Mouse (Mus musculus) layer of hippocampus, adult 18-20 months (tissue): Measurements from ENCODE around the gene Zmym1. TPM values are rescaled to one million over a fixed set of nuclear protein-coding genes. Genes with fewer than 3 reads are reported as not detected.
"Not testable (repeated sequence)": the region's sequence is repeated elsewhere in the genome, so short reads cannot be mapped to it uniquely, and the experiment has no call there.

Experiments
- DNase-seq, 2 experiments: peaks; one replicate each; pipeline ENCODE4 v3.0.0; 2022; ENCODE audit warnings: low spot score in 2 of 2
- long read RNA-seq: library from polyadenylated mRNA; stranded (forward); transcript quantifications from one replicate; pipeline ENCODE4 v2.0.0, GENCODE M21; 2021
- total RNA-seq, 2 experiments: library from RNA; stranded (reverse); gene quantifications; 2 replicates each; pipeline ENCODE4 v1.2.3; 2021

Zmym1 gene
- 10 to 100 TPM; 14.4 to 16.0 TPM for total RNA-seq
- long read RNA-seq, partial matches to known transcripts: 0 of 9 reads
- long read RNA-seq, other reads (novel, unspliced or antisense): 8 of 9 reads

DNA sequence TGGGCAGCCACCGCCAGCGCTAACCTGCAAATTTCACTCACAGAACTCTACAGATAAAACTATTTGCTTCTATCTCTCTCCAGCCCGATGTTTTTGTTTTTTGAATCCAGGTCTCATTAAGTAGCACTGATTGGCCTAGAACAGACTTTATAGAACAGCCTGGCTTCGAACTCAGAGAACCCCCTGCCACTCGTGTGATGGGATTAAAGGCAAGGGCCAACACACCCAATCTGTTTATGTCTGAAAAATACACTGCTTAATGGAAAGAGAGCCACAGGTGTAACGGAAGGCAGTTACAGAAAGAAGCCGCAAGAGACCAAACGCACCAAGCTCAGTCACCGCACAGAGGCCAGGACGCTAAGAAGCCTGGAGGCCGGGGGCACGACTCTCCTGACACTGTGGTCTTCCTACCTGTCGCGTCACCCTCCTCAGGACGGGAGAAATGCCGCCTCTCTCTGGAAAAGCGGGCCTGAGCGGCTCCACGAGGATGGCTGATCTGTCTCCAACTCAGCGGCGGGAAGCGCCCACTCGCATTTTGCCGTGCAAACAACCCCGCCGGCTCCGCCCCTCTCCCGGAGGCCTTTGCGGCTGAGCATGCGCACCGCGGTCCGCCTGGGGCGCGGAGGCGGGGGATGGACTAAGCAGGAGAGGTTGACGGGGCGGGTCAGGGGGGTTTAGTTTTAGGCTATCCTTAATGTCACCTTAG lies at the start of gene Zmym1:
Gene Zmym1 (minus strand): TSS at position 568 of the 706 bp plus-strand sequence.
- DNase-seq: peak; percentile 87 to 90

DNA sequence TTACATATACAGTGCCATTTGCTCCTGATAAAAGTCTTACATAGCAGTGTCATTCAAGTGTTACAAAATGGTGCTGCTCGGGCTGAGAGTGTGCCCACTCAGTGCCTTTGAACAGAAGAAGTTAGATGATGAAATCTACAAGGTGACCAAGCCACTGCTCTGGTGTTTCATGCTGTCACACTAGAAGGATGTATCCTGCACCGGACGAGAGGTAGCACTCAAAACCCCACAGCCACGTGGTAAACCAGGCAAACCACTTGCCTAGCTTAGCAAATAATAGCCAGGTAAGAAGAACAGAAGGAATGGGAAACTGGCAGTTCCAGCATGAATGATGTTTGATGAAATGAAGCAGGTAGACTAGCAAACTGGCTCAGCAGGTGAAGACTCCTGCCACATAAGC lies 49.6 kb upstream of the Zmym1 start:
- DNase-seq: no peak

DNA sequence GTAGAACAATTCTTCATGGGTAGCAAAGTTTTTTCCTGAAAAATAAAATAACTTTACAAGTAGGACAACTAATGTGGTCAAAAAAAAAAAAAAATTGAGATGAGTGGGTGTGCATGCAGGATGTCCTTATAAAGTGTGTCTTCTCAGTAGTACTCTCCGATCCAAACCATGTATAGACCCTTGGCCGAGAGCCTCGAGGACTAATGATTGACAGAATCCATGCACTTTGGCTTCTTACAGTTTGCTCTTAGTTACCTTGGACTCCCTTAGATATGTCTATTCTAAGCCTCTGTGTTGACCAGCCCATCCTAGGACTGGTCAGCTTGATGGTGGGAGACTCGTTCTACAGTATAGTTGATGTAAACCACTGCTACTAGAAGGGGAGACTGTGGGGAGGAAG lies 46.6 kb upstream of the Zmym1 start:
- DNase-seq: no peak

DNA sequence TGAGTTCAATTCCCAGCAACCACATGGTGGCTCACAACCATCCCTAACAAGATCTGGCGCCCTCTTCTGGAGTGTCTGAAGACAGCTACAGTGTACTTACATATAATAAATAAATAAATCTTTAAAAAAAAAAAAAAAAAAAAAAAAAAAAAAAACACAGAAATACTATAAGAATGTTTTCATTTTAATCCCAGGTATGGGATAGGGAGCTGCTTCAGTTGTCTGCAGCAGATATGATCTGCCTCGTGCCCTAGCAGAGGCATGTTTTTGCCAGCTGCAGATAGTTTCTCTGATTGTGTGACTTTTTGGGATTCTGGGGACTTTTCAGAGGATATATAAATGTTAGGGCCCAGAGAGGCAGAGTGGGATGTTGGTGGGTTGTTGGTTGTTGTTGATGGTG lies 38.6 kb upstream of the Zmym1 start:
- not testable (repeated sequence) for DNase-seq

DNA sequence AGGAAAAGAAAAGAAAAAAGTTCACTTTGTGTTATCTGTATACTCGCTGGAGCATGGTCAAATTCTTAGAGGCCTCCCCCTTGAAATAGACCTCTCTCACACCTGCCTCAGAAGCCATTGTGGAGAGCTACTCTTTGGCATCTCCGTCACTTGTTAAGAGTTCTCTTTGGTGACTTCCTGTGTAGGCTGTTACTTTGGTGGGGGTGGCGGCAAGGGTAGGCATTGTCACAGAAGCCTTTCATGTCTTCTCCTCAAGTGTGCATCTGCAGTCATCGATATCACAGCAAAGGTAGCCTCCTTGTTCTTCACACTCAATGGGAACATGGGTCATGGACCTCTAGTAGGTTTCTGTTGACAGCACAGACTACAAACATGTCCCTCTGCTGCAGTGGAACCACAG lies 34.1 kb upstream of the Zmym1 start:
- no peak for DNase-seq

DNA sequence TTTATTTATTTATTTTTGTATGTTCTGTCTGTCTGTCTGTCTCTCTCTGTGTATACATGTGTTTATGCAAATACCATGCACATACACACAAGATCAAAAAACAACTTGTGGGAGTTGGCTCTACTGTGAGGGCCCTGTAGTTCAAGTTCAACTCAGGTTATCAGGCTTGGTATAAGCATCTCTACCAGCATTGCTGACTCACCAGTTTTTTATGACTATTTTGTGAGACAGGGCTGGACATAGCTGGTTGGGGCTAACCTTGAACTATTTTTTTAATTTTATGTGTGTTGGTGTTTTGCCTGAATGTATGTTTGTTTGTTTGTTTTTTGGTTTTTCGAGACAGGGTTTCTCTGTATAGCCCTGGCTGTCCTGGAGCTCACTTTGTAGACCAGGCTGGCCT lies 30.2 kb upstream of the Zmym1 start:
- no peak for DNase-seq

DNA sequence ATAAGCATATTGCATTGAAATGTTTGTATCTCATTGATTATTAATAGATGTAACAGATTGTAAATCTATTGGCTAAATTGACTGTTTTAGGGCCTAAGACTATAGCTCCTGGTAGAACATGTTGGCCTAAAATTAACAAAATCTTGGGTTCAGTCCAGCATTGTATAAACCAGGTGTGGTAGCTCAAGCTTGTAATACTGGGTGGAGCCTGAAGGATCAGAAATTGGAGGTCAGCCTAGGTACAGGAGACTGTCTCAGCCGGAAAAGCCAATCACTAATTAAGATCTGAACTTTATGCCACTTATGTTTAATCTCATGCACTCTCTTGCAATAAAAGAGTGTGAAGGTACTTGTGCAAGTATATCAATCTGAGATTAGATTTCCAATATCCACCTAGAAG lies 24.8 kb upstream of the Zmym1 start:
- DNase-seq: no peak

DNA sequence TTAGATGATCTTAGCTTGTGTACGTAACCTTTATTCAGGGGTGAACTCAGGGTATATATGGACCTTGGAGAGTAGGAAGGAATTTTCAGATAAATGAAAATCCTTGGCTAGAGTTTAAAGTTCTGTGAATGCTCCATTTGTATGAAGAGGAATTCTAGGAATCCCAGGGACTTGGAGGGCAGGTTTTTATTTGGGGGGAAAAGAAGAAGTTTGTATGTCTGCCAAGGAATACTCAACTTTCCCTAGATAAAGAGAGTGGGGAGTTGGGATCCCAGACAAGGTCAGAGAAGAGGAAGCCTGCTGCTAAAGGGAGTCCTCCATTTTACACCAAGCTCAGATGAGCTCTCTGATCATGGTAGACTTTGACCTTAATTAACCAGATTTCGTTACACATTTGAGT lies 22.2 kb upstream of the Zmym1 start:
- DNase-seq: no peak

DNA sequence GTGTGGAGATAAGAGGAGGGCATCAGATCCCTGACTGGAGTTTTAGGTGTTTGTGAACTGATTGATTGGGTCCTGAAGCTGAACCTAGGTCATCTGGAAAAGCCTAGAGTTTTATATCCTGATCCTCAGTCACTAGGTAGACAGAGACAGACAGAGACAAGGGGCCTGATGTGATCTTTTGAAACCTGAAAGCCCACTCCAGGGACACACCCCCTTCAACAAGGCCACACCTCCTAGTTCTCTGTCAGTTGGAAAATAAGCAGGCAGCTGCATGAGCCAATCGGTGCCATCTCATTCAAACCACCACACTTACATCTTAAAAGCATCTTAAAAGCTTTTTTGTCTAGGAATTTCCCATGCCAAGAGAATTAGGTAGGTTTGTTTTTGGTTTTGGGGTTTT lies 19.9 kb upstream of the Zmym1 start:
- no peak for DNase-seq

DNA sequence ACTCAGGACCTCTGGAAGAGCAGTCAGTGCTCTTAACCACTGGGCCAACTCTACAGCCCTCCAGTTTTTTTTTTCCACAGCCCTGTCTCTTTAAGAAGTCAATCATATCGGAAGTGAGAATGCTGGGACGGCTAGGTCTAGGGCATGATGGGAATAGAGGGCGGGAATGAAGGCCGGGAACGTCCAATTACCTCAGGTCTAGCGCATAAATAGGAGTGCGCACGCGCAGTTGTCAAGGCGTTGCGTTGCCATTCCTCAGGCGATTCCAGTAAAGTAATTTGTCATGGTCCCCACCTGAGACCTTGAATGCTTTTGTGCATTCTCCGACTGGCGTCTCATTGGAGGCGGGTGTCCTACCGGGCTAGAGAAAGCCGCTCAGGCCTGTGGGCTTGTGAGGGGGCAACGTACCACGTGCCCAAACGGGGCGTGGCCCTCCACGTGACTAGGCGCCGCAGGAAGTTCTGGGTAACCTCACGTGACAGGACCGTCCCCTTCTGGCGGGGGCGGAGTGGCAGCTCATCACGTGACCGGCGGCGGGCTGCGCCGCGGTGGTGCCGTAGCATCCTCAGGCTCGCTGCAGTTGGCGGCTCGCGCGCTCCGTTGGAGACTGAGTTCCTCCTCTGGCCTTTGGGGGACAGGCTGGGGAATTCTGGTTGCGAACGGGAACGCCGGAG lies 16.1 kb upstream of the Zmym1 start, which contains the start of gene Zmym6:
Gene Zmym6 (plus strand): TSS at position 509 of the 674 bp plus-strand sequence.
- peak; percentile 94 to 97 for DNase-seq

DNA sequence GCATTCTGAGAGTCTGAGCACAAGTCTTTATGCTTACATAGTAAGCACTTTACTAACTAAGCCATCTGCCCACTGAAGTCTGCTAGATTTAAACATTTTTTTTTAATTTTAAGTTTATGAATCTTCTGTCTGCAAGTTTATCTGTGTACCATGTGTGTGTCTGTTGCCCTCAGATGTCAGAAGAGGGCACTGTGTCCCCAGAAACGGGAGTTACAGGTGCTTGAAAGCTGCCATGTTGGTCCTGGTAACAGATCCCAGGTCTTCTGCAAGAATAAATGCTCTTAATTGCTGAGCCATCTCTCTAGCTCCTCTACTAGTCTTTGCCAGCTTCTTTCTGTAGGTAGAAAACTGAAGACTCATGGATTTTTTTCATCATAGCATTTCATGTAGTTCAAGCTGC lies 14.0 kb upstream of the Zmym1 start:
- DNase-seq: no peak

DNA sequence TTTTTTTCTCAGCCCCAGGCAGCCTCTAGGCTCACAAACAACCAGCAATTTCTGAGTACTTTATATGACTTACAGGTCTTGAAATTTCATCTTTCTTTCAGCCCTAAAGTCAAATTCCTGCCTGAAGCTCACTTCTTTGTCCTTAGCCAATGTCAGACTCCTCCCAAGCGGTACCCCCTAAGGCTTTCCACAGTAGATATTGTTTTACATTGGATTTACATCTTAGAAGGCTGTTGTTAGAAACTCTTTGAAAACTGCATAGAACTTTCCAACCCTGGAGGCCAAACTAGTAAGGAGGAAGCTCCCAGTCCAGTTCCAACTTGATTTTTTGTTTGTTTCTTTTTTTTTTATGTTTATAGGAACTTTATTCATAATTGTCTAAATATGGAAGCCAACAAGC lies 3.1 kb upstream of the Zmym1 start:
- DNase-seq: no peak

DNA sequence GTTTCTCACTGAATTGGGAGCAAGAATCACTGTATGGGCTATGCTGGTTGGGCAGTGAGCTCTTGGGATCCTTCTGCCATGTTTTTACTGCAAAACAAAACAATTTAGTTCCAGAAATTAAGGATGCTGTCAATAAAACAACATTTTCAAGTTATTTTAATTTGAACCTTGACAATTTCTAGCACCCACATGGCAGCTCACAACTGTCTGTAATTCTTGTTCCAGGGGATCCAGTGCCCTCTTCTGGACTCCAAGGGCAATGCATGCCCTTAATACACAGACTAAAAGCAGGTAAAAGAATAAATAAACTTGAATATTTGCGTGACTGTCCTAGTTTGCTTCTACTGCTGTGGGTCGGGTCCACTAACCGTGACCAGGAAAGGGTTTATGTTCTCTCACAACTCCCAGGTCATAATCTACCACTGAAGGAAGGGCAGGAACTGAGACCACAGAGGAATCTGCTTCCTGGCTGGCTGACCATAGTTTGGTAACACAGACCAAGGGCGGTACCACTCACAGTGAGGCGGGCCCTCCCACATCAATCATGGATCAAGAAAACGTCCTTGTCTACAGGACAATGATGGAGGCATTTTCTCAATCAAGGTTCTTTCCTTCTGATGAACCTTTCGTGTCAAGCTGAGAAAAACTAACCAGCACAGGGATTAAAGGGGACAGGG lies 6.3 kb downstream of the Zmym1 start:
- DNase-seq: no peak

DNA sequence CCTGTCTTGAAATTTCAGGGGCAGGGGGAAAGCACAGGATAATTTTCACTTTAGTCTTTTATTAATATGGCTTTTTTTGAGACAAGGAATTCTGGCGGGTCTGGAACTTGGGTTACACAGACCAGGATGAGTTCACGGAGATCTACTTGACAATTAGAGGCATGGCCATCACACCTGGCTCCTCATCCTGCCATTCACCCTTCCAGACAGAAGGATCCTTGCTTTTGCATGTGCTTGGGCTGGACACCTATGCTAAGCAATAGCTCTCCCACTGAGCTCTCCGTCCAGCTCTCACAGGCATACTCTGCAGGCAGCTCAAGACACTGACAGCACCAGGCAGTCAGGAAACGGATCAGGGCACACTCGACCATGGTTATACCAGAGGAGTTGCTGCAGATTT lies 7.9 kb downstream of the Zmym1 start:
- DNase-seq: no peak

DNA sequence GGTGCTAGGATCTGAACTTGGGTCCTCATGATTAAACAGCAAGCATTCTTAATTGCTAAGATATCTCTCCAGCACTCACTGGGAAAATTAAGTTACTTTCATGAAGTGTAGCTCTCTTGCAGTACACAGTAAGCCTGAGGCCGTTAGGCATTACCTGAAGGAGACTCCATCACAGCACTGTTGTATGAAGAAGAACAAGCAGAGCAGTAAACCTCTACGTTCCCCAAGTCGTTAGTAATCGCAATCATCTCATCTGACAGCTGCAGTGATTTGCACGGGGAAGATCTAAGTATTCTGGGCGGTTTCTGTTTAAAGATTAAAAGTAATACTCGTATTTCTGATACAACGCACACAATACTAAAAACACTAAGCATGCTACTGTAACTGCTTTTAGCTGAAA lies 9.8 kb downstream of the Zmym1 start:
- DNase-seq: no peak

DNA sequence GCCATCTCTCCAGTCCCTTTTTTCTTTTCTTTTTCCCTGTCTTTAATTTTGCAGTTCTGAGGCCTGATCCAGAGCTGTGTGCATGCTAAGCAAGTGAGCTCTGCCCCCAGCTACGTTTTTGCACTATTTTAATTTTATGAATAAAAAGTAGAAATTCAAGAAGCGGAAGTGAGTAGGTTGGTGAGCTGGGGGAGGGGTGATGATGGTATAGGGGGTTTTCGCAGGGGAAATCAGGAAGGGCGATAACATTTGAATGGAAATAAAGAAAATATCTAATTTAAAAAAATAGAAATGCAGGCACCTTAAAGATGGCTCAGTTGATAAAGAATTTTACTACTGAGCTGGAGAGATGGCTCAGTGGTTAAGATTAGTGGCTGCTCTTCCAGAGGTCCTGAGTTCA lies 17.4 kb downstream of the Zmym1 start:
- no peak for DNase-seq

DNA sequence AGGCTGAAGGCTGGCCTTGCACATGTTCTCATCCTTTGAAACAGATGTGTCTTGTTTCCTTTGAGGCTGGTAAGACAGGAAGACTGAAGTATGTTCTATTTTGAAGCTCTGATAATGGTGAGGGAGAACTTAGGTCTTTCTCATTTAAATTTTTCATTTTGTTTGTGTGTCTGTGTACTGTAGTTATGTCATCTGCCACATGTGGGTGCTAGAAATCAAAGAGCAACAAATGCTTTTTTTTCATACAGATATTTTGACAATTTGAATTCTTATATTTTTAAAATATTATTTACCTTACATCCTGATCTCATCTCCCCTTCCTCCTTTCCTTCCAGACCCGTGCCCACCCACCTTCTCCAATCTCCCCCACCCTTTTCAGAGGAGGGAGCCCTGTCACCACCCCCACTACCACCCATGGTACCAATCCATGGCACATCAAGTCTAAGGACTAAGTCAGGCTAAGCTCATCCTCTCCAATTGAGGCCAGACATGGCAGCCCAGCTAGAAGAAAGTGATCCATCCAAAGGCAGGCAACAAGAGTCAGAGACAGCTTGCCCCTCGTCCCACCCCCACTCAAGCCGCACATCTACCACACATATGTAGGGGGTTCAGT lies 21.0 kb downstream of the Zmym1 start:
- no peak for DNase-seq

DNA sequence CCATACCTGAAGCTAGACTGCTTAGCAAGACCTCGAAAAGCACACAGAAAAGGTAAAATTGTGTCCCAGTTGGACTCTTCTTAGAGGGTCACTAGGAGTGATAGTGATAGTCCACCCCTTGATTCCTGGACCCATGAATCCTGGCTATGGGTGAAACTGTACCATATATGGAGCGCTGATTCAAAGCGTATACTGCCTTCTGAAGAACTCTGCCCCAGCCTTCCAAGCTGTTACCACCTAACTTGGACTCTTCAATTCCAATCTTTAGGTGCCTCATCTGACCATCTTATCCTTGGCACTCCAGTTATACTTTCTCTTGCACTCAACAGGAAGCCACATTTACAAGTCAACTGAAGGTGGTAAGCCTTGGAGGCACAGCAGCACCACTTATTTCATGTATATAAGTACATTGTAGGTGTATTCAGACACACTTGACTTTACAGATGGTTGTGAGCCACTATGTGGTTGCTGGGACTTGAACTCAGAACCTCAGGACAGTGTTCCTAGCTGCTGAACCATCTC lies 22.1 kb downstream of the Zmym1 start:
- DNase-seq: no peak

DNA sequence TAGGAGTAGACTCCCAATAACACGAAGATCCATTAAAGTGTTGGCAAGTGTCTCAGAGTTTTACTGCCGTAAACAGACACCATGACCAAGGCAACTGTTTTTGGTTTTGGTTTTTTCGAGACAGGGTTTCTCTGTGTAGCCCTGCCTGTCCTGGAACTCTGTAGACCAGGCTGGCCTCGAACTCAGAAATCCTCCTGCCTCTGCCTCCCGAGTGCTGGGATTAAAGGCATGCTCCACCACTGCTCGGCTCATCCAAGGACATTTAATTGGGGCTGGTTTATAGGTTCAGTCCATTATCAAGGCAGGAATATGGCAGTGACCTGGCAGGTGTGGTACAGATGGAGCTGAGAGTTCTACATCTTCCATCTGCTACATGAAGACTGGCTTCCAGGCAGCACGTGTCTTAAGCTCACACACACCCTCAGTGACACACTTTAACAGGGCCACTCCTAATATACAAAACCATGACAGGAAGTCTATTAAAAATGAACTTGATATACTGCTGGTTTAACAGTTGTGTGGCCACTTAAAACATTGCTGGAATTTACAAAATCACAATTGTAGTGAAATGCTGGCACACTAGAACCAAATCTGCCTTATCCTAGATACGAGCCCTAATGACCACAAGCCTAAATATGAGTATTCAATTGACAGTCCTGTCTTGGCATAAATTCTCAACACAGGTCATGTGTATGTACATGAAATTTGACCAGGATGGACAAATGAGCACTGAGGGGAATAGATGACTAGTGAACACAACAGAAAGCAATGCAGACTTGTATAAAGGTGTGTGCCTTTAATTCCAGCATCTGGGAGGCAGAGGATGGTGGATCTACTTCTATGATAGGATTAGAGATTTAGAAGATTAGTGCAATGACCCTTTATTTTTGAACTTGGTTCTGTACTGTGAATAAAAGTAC lies 22.8 kb downstream of the Zmym1 start:
- DNase-seq: no peak

DNA sequence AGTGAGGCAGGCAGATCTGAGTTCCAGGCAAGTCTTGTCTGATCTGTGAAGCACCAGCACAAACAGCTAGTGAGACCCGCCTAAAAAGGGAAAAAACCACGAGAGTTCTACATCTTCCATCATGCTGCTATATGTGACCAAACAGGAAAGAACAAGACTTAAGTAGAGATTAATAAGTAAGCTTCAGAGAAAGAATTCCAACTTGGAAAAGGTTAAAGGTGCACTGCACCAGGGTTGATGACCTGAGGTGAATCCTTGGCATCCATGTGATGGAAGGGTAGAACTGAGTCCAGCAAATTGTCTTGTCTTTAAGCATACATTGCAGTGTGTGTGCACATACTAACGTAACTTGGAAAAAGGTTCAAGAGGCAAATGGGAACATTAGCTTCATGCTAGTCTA lies 23.8 kb downstream of the Zmym1 start:
- no peak for DNase-seq
